Mouse (Mus musculus): ENCODE measurements around the gene Gm26920. TPM values are rescaled to one million over a fixed set of nuclear protein-coding genes. Genes with fewer than 3 reads are reported as not detected.

Gene Gm26920
- polyA plus RNA-seq, 1 experiment from 2014 or later: 2.0 TPM

- TF ChIP-seq CTCF (IDR thresholded peaks at IDR 0.05; ENCODE audit: low read depth): no peak
- WGBS: 86% methylated on average over 3 of the region's 3 CpGs
- ATAC-seq (ENCODE audit: insufficient read depth) (no peak), DNase-seq (no peak)
- peaks cover 42% of the 10 kb centered on the region for H3K36me3 ChIP-seq (ENCODE audit: insufficient read depth)
- H3K9me3 ChIP-seq (ENCODE audit: low read depth, low read length): no peaks in the 10 kb centered on the region
- H3K27ac ChIP-seq (ENCODE audit: low read depth): no peak overlapping the region
- H3K9ac ChIP-seq: no peak overlapping the region
- no peaks in the 10 kb centered on the region for H3K27me3 ChIP-seq (ENCODE audit: insufficient read depth, low read length)
- no peak overlapping the region for H3K4me2 ChIP-seq
- no peaks in the 10 kb centered on the region for H3K4me1 ChIP-seq (ENCODE audit: insufficient read depth)
- no peak overlapping the region for H3K4me3 ChIP-seq (ENCODE audit: low read depth, low read length)
Measured at GRCm38 (mm10) chr7:30028572-30028971, 61.6 kb downstream of the Gm26920 start.

DNA sequence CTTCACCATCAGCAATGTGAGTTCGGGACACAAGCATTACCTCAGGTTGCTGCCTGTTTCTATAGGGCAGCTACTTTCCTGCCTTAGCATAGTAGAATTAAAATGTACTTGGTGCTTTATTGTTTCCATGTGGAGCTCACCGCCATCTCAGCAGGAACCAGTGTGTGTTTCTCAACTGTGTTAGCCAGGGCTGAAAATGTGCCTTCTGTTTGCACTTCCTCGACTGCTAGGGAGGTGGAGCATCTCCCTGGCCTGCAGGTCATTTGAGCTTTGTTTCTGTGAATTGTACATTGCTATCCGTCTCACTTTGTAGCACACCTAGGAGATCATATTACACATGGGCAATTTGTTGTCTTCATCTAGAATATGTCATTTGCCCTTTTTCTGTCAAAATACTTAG lies 62.9 kb downstream of the Gm26920 start:
- no peak for TF ChIP-seq CTCF (IDR thresholded peaks at IDR 0.05; ENCODE audit: low read depth)
- H3K4me1 ChIP-seq (ENCODE audit: insufficient read depth): no peaks in the 10 kb centered on the region
- no peak overlapping the region for H3K4me3 ChIP-seq (ENCODE audit: low read depth, low read length)
- H3K9ac ChIP-seq: no peak overlapping the region
- 67% methylated on average over 4 of the region's 4 CpGs for WGBS
- H3K36me3 ChIP-seq (ENCODE audit: insufficient read depth): peaks cover 55% of the 10 kb centered on the region
- ATAC-seq (ENCODE audit: insufficient read depth): no peak
- no peak overlapping the region for H3K4me2 ChIP-seq
- H3K9me3 ChIP-seq (ENCODE audit: low read depth, low read length): no peaks in the 10 kb centered on the region
- DNase-seq: no peak
- no peak overlapping the region for H3K27ac ChIP-seq (ENCODE audit: low read depth)
- no peaks in the 10 kb centered on the region for H3K27me3 ChIP-seq (ENCODE audit: insufficient read depth, low read length)

DNA sequence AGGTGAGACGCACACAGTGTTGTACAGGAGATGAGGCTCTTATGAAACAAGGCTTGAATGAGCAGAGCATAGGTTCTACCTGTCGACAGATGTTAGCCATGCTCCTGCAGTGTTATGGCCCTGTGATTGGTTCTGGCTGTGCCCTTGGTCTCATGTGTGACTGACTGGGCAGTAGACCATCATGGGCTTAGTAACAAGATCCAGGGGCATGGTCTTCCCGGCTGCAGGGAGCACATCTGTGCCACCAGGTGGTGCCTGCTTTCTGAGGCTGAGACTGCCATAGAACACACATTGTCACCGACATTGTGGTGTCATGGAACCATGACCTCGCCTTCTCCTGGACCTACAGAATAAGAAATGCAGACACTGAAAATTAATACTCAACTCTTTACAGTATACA lies 64.9 kb downstream of the Gm26920 start:
- no peak overlapping the region for H3K27ac ChIP-seq (ENCODE audit: low read depth)
- no peak for TF ChIP-seq CTCF (IDR thresholded peaks at IDR 0.05; ENCODE audit: low read depth)
- no peaks in the 10 kb centered on the region for H3K9me3 ChIP-seq (ENCODE audit: low read depth, low read length)
- H3K4me2 ChIP-seq: no peak overlapping the region
- H3K36me3 ChIP-seq (ENCODE audit: insufficient read depth): peaks cover 68% of the 10 kb centered on the region
- H3K9ac ChIP-seq: no peak overlapping the region
- ATAC-seq (ENCODE audit: insufficient read depth): no peak
- DNase-seq: no peak
- no peaks in the 10 kb centered on the region for H3K27me3 ChIP-seq (ENCODE audit: insufficient read depth, low read length)
- 81% methylated on average over 5 of the region's 5 CpGs for WGBS
- H3K4me3 ChIP-seq (ENCODE audit: low read depth, low read length): no peak overlapping the region
- no peaks in the 10 kb centered on the region for H3K4me1 ChIP-seq (ENCODE audit: insufficient read depth)

- H3K4me3 ChIP-seq (ENCODE audit: low read depth, low read length): no peak overlapping the region
- no peak overlapping the region for H3K9ac ChIP-seq
- no peak overlapping the region for H3K27ac ChIP-seq (ENCODE audit: low read depth)
- H3K9me3 ChIP-seq (ENCODE audit: low read depth, low read length): no peaks in the 10 kb centered on the region
- DNase-seq (no peak), ATAC-seq (ENCODE audit: insufficient read depth) (no peak)
- 85% methylated on average over 8 of the region's 8 CpGs for WGBS
- H3K4me2 ChIP-seq: no peak overlapping the region
- no peak for TF ChIP-seq CTCF (IDR thresholded peaks at IDR 0.05; ENCODE audit: low read depth)
- H3K27me3 ChIP-seq (ENCODE audit: insufficient read depth, low read length): no peaks in the 10 kb centered on the region
- H3K36me3 ChIP-seq (ENCODE audit: insufficient read depth): peaks cover 82% of the 10 kb centered on the region
- H3K4me1 ChIP-seq (ENCODE audit: insufficient read depth): no peaks in the 10 kb centered on the region
Measured at GRCm38 (mm10) chr7:30023800-30024199, 66.4 kb downstream of the Gm26920 start.

- Histone ChIP-seq H3K36me3 (ENCODE audit: insufficient read depth) (peaks cover 87% of the 10 kb centered on the region), H3K27ac (ENCODE audit: low read depth) (no peak overlapping the region), H3K4me1 (ENCODE audit: insufficient read depth) (no peaks in the 10 kb centered on the region), H3K9me3 (ENCODE audit: low read depth, low read length) (no peaks in the 10 kb centered on the region), H3K27me3 (ENCODE audit: insufficient read depth, low read length) (no peaks in the 10 kb centered on the region), H3K4me3 (ENCODE audit: low read depth, low read length) (no peak overlapping the region), H3K4me2 (no peak overlapping the region), H3K9ac (no peak overlapping the region)
- 90% methylated on average over 9 of the region's 9 CpGs for WGBS
- DNase-seq: no peak
- ATAC-seq (ENCODE audit: insufficient read depth): no peak
- no peak for TF ChIP-seq CTCF (IDR thresholded peaks at IDR 0.05; ENCODE audit: low read depth)
Measured at GRCm38 (mm10) chr7:30023324-30023723, 66.9 kb downstream of the Gm26920 start.

- Histone ChIP-seq H3K4me1 (ENCODE audit: insufficient read depth) (no peaks in the 10 kb centered on the region), H3K36me3 (ENCODE audit: insufficient read depth) (peaks cover 90% of the 10 kb centered on the region), H3K9me3 (ENCODE audit: low read depth, low read length) (no peaks in the 10 kb centered on the region), H3K27ac (ENCODE audit: low read depth) (no peak overlapping the region), H3K4me3 (ENCODE audit: low read depth, low read length) (no peak overlapping the region), H3K4me2 (no peak overlapping the region), H3K27me3 (ENCODE audit: insufficient read depth, low read length) (no peaks in the 10 kb centered on the region), H3K9ac (no peak overlapping the region)
- TF ChIP-seq CTCF (IDR thresholded peaks at IDR 0.05; ENCODE audit: low read depth): no peak
- 92% methylated on average over 2 of the region's 2 CpGs for WGBS
- no peak for ATAC-seq (ENCODE audit: insufficient read depth)
- no peak for DNase-seq
Measured at GRCm38 (mm10) chr7:30019543-30019942, 70.7 kb downstream of the Gm26920 start.

GRCm38 (mm10) chr7:30017226-30017625 lies 73.0 kb downstream of the Gm26920 start:
- ATAC-seq (ENCODE audit: insufficient read depth): no peak
- Histone ChIP-seq H3K9ac (no peak overlapping the region), H3K4me3 (ENCODE audit: low read depth, low read length) (no peak overlapping the region), H3K4me1 (ENCODE audit: insufficient read depth) (no peaks in the 10 kb centered on the region), H3K36me3 (ENCODE audit: insufficient read depth) (peaks cover 78% of the 10 kb centered on the region), H3K27me3 (ENCODE audit: insufficient read depth, low read length) (no peaks in the 10 kb centered on the region), H3K27ac (ENCODE audit: low read depth) (no peak overlapping the region), H3K9me3 (ENCODE audit: low read depth, low read length) (no peaks in the 10 kb centered on the region), H3K4me2 (no peak overlapping the region)
- no peak for TF ChIP-seq CTCF (IDR thresholded peaks at IDR 0.05; ENCODE audit: low read depth)
- DNase-seq: no peak
- WGBS: 87% methylated on average over 6 of the region's 6 CpGs

DNA sequence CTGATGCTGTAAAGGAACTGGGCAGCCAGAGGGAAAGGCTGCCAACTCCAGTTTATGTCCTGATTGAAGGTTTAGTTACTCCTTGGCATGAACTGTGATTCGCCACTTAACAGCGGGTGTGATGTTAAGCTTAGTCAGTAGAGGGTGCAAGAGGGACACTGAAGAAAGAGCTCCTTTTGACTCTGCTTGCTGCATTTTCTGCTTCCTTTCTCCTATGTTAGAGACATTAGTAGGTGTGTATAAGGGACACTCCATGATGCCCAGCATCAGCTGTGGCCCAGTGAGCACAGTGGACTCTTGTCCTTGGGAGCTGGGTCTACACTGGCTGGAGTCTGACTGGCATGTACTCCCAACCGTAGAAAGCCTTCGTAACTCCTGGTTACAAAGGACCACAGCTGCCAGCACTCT lies 77.2 kb downstream of the Gm26920 start:
- H3K4me3 ChIP-seq (ENCODE audit: low read depth, low read length): no peak overlapping the region
- H3K9ac ChIP-seq: no peak overlapping the region
- no peak overlapping the region for H3K27ac ChIP-seq (ENCODE audit: low read depth)
- ATAC-seq (ENCODE audit: insufficient read depth): no peak
- no peak overlapping the region for H3K4me2 ChIP-seq
- H3K4me1 ChIP-seq (ENCODE audit: insufficient read depth): no peaks in the 10 kb centered on the region
- no peaks in the 10 kb centered on the region for H3K27me3 ChIP-seq (ENCODE audit: insufficient read depth, low read length)
- peak; percentile 82 for DNase-seq
- H3K9me3 ChIP-seq (ENCODE audit: low read depth, low read length): no peaks in the 10 kb centered on the region
- 85% methylated on average over 4 of the region's 4 CpGs for WGBS
- peak; percentile 74 for TF ChIP-seq CTCF (IDR thresholded peaks at IDR 0.05; ENCODE audit: low read depth)
- H3K36me3 ChIP-seq (ENCODE audit: insufficient read depth): peaks cover 67% of the 10 kb centered on the region
